Mouse (Mus musculus) forebrain, embryonic 10.5 days (tissue): Measurements from ENCODE around the gene Gabra6. TPM values are rescaled to one million over a fixed set of nuclear protein-coding genes. Genes with fewer than 3 reads are reported as not detected.

Source experiments
- polyA plus RNA-seq: library from polyadenylated mRNA; unstranded; fragments of >200 nt; fragmentation: Nextera tagmentation; extraction: Ambion mirVana; gene quantifications from 2 replicates; pipeline ENCODE4 v1.2.1, GENCODE M21; 2016

Gabra6 gene
- polyA plus RNA-seq, 1 experiment from 2014 or later = not detected

Other genes with a start within 250 kb of the Gabra6 start
- 0.48 and 0.71 TPM in 2 replicates for gene Gabra1, start 138.1 kb downstream of the Gabra6 start, polyA plus RNA-seq
- gene Gabrb2, start 98.7 kb upstream of the Gabra6 start, polyA plus RNA-seq = 3.0 and 3.2 TPM in 2 replicates